8 mouse cellular contexts compared by ENCODE assay signal in the genomic region with DNA sequence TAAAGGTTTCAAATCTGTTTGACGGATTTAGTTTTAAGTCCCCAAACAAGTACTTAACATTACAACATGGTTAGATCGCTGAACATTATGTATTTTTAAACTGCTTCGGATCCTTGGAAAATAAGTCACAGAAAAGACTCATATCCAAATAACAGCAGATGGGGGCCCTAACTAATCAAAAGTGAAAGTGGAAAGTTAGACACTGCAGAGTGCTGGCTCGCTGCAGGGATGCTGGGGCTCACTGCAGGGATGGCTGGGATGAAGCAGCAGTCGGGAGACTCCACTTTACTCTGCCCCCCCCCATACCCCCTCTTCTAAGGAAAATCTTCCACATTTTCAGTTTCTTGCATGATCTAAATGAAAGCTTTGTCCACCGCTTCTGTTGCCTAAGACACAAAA.
A peak's percentile ranks its signal among the peaks of the same experiment; 100 is the strongest.
DNase-seq lines count a peak whose midpoint lies in the region; ATAC-seq and TF ChIP-seq lines count a peak whose summit lies in the region.

No protein-coding gene starts in this region.

- no peaks in the 10 kb centered on the region for H3K9me3 ChIP-seq in heart, embryonic 14.5 days (ENCODE audit: control insufficient read depth, low read length)

- no peaks in the 10 kb centered on the region for H3K79me2 ChIP-seq in macrophage (ENCODE audit: inconsistent target)

- ATAC-seq in heart, embryonic 14.5 days (ENCODE audit: insufficient number of reproducible peaks, insufficient read depth, low FRiP score, low read depth): no peak

- peak overlapping the region; percentile 45 for H3K9ac ChIP-seq in heart, embryonic 14.5 days (ENCODE audit: low read length)

- H3K36me3 ChIP-seq in heart, embryonic 14.5 days (ENCODE audit: control insufficient read depth, insufficient read depth, low read length): no peaks in the 10 kb centered on the region
- no peaks in the 10 kb centered on the region for H3K36me3 ChIP-seq in macrophage (ENCODE audit: inconsistent target)

- H3K27ac ChIP-seq in bone marrow, adult 2 months (ENCODE audit: control insufficient read depth, insufficient read depth, low read depth, low read length, poor library complexity): peak overlapping the region; percentile 56
- H3K27ac ChIP-seq in heart, embryonic 14.5 days (replicated peaks in 1 of 2; ENCODE audit: control insufficient read depth in 1 of 2, insufficient read depth in 1 of 2, low read depth in 2 of 2, low read length in 2 of 2): peak overlapping the region; percentile 53 to 76
- H3K27ac ChIP-seq in macrophage: peak overlapping the region; percentile 54

- intact Hi-C loops in left cerebral cortex, postnatal 25 days (cut with DNase I): no loop called here

- H3K4me1 ChIP-seq in bone marrow, adult 2 months (ENCODE audit: control insufficient read depth, insufficient read depth, low read length): no peaks in the 10 kb centered on the region; the same call in 1 of the 2 replicates
- H3K4me1 ChIP-seq in heart, embryonic 14.5 days (ENCODE audit: control insufficient read depth in 2 of 2, insufficient read depth in 2 of 2, low read length in 2 of 2): peaks cover 2 to 6% of the 10 kb centered on the region in 2 experiments; a peak in 2 of 4 replicates

- no peak for TF ChIP-seq CTCF in bone marrow, adult 2 months (IDR thresholded peaks at IDR 0.05; ENCODE audit: control insufficient read depth, insufficient read depth, low read length)

- no peak for TF ChIP-seq POLR2A in bone marrow, adult 2 months (IDR thresholded peaks at IDR 0.05; ENCODE audit: borderline replicate concordance, control insufficient read depth, low read depth, low read length)

- peak overlapping the region; percentile 57 for H3K4me2 ChIP-seq in heart, embryonic 14.5 days (ENCODE audit: low read length)

- H3K27me3 ChIP-seq in heart, embryonic 14.5 days (ENCODE audit: control insufficient read depth, insufficient read depth, low read length): no peaks in the 10 kb centered on the region

- WGBS in bone marrow, adult 2 months: 9% methylated on average over 6 of the region's 6 CpGs
- WGBS in heart, embryonic 14.5 days: 41% methylated on average over 6 of the region's 6 CpGs
- WGBS in macrophage (ENCODE audit: missing documents): 15% methylated on average over 6 of the region's 6 CpGs

- H3K4me3 ChIP-seq in bone marrow, adult 2 months (replicated peaks; ENCODE audit: control insufficient read depth, low read depth, low read length): peak overlapping the region; percentile 70
- peak overlapping the region; percentile 22 to 23; a peak in 2 of 4 replicates for H3K4me3 ChIP-seq in heart, embryonic 14.5 days (ENCODE audit: control insufficient read depth in 1 of 2, insufficient read depth in 1 of 2, low read depth in 1 of 2, low read length in 2 of 2)
- peak overlapping the region; percentile 36 for H3K4me3 ChIP-seq in macrophage (ENCODE audit: inconsistent target)

- peak; percentile 41 for DNase-seq in kidney, postnatal 10 days
- DNase-seq in kidney, adult 11 months: no peak
- no peak for DNase-seq in left cerebral cortex, postnatal 25 days (ENCODE audit: low spot score in 2 of 2)
- no peak for DNase-seq in frontal cortex, postnatal 14 days (ENCODE audit: low spot score in 2 of 2)
- no peak for DNase-seq in urinary bladder, postnatal 25 days (ENCODE audit: low spot score)
